Mouse (Mus musculus) kidney, embryonic 14.5 days (tissue): ENCODE measurements around the gene Znhit6. TPM values are rescaled to one million over a fixed set of nuclear protein-coding genes. Genes with fewer than 3 reads are reported as not detected.

ENCODE experiments used
- ATAC-seq: fragments of 200-750 bp; cut with Nextera tagmentation; 2 replicates; pipeline ENCODE4 v1.8.0; 2017; ENCODE audit warnings: moderate number of reproducible peaks, mild to moderate bottlenecking, moderate TSS enrichment, moderate library complexity; ENCODE audit not compliant: low FRiP score, low TSS enrichment
- H3K27ac ChIP-seq: fragments of 300-500 bp; sonication (generic); 2 replicates; pipeline ENCODE4 v1.5.1; 2014; ENCODE audit warnings: low read depth, mild to moderate bottlenecking, low read length, moderate library complexity, mixed read lengths
- H3K27me3 ChIP-seq: fragments of 300-500 bp; sonication (generic); 2 replicates; pipeline ENCODE4 v1.6.1; 2014; ENCODE audit warnings: mild to moderate bottlenecking, low read length; ENCODE audit not compliant: control insufficient read depth, insufficient read depth
- H3K36me3 ChIP-seq: fragments of 300-500 bp; sonication (generic); 2 replicates; pipeline ENCODE4 v1.6.1; 2014; ENCODE audit warnings: low read length, mixed read lengths; ENCODE audit not compliant: control insufficient read depth, insufficient read depth
- H3K4me1 ChIP-seq: fragments of 300-500 bp; sonication (generic); 2 replicates; pipeline ENCODE4 v1.6.1; 2014; ENCODE audit warnings: low read length, mixed read lengths; ENCODE audit not compliant: control insufficient read depth, insufficient read depth
- H3K4me2 ChIP-seq: fragments of 300-500 bp; sonication (generic); replicated peaks from 2 replicates; pipeline ENCODE4 v1.6.1; 2014; ENCODE audit warnings: low read depth, mild to moderate bottlenecking, low read length
- H3K4me3 ChIP-seq: fragments of 300-500 bp; sonication (generic); 2 replicates; pipeline ENCODE4 v1.5.1; 2014; ENCODE audit warnings: mild to moderate bottlenecking, low read length
- H3K9ac ChIP-seq: fragments of 300-500 bp; sonication (generic); 2 replicates; pipeline ENCODE4 v1.6.1; 2014; ENCODE audit warnings: low read depth, mild to moderate bottlenecking, low read length, moderate library complexity
- H3K9me3 ChIP-seq: fragments of 300-500 bp; sonication (generic); 2 replicates; pipeline ENCODE4 v1.6.1; 2016; ENCODE audit warnings: low read length; ENCODE audit not compliant: control insufficient read depth
- WGBS: fragments of 180-500 bp; shearing (Covaris S2); extraction: QIAGEN DNeasy Blood & Tissue Kit; methylation state at CpG from one replicate; pipeline ENCODE4 v1.1.7; 2014; 5-methylcytosine and 5-hydroxymethylcytosine counted together
- polyA plus RNA-seq: library from polyadenylated mRNA; unstranded; fragments of >200 nt; fragmentation: Nextera tagmentation; extraction: Ambion mirVana; gene quantifications from 2 replicates; pipeline ENCODE4 v1.2.1, GENCODE M21; 2014

Gene Znhit6
- polyA plus RNA-seq = 36.2 and 41.7 TPM in 2 replicates

- no peak within 1 kb of the TSS for H3K27ac ChIP-seq
- 6% methylated on average over 37 of the region's 37 CpGs for WGBS
- peak; percentile 92 for ATAC-seq
Measured at GRCm38 (mm10) chr3:145575743-145576481, at the start of gene Znhit6. Gene Znhit6, plus strand, starts transcription at chr3:145576205.

GRCm38 (mm10) chr3:145537870-145538269 lies 38.1 kb upstream of the Znhit6 start:
- H3K4me3 ChIP-seq = no peak overlapping the region
- H3K4me1 ChIP-seq = no peaks in the 10 kb centered on the region
- WGBS = 81% methylated on average over 1 of the region's 1 CpGs
- no peaks in the 10 kb centered on the region for H3K9me3 ChIP-seq
- no peak overlapping the region for H3K9ac ChIP-seq
- H3K27ac ChIP-seq = no peak overlapping the region
- no peak for ATAC-seq
- no peak overlapping the region for H3K4me2 ChIP-seq
- H3K27me3 ChIP-seq = no peaks in the 10 kb centered on the region
- no peaks in the 10 kb centered on the region for H3K36me3 ChIP-seq

More at GRCm38 (mm10) chr3:145575743-145576481, at the start of gene Znhit6:
- Histone ChIP-seq H3K27me3 (no peaks in the 10 kb centered on the region), H3K36me3 (peaks cover 28% of the 10 kb centered on the region), H3K4me1 (peaks cover 8% of the 10 kb centered on the region; the same call in 1 of the 2 replicates), H3K9ac (peak within 1 kb of the TSS; percentile 73), H3K4me2 (peak within 1 kb of the TSS; percentile 88), H3K4me3 (peak within 1 kb of the TSS; percentile 92), H3K9me3 (no peaks in the 10 kb centered on the region)

- Histone ChIP-seq H3K9ac (no peak overlapping the region), H3K36me3 (no peaks in the 10 kb centered on the region), H3K27ac (no peak overlapping the region), H3K4me3 (no peak overlapping the region), H3K27me3 (no peaks in the 10 kb centered on the region), H3K4me1 (no peaks in the 10 kb centered on the region), H3K4me2 (no peak overlapping the region), H3K9me3 (no peaks in the 10 kb centered on the region)
- no peak for ATAC-seq
- 84% methylated on average over 10 of the region's 10 CpGs for WGBS
Measured at GRCm38 (mm10) chr3:145548441-145549415, 27.3 kb upstream of the Znhit6 start.

GRCm38 (mm10) chr3:145550216-145550615 lies 25.8 kb upstream of the Znhit6 start:
- Histone ChIP-seq H3K9ac (no peak overlapping the region), H3K4me2 (no peak overlapping the region), H3K4me1 (no peaks in the 10 kb centered on the region), H3K4me3 (no peak overlapping the region), H3K27me3 (no peaks in the 10 kb centered on the region), H3K27ac (no peak overlapping the region), H3K9me3 (no peaks in the 10 kb centered on the region), H3K36me3 (no peaks in the 10 kb centered on the region)
- 78% methylated on average over 3 of the region's 3 CpGs for WGBS
- no peak for ATAC-seq

- H3K9me3 ChIP-seq = no peaks in the 10 kb centered on the region
- H3K4me1 ChIP-seq = no peaks in the 10 kb centered on the region
- no peaks in the 10 kb centered on the region for H3K36me3 ChIP-seq
- H3K9ac ChIP-seq = no peak overlapping the region
- WGBS = 88% methylated on average over 2 of the region's 2 CpGs
- H3K4me3 ChIP-seq = no peak overlapping the region
- no peak overlapping the region for H3K4me2 ChIP-seq
- ATAC-seq = no peak
- H3K27ac ChIP-seq = no peak overlapping the region
- H3K27me3 ChIP-seq = no peaks in the 10 kb centered on the region
Measured at GRCm38 (mm10) chr3:145554388-145554787, 21.6 kb upstream of the Znhit6 start.

GRCm38 (mm10) chr3:145556206-145556605 lies 19.8 kb upstream of the Znhit6 start:
- Histone ChIP-seq H3K36me3 (no peaks in the 10 kb centered on the region), H3K4me1 (no peaks in the 10 kb centered on the region), H3K4me2 (no peak overlapping the region), H3K9me3 (no peaks in the 10 kb centered on the region), H3K4me3 (no peak overlapping the region), H3K27me3 (no peaks in the 10 kb centered on the region), H3K27ac (no peak overlapping the region), H3K9ac (no peak overlapping the region)
- ATAC-seq = no peak
- 89% methylated on average over 10 of the region's 10 CpGs for WGBS

- H3K9ac ChIP-seq = no peak overlapping the region
- no peak overlapping the region for H3K27ac ChIP-seq
- no peaks in the 10 kb centered on the region for H3K27me3 ChIP-seq
- WGBS = 92% methylated on average over 5 of the region's 5 CpGs
- peaks cover 2% of the 10 kb centered on the region; the same call in 1 of the 2 replicates for H3K9me3 ChIP-seq
- no peaks in the 10 kb centered on the region for H3K36me3 ChIP-seq
- no peak overlapping the region for H3K4me3 ChIP-seq
- no peaks in the 10 kb centered on the region for H3K4me1 ChIP-seq
- no peak for ATAC-seq
- H3K4me2 ChIP-seq = no peak overlapping the region
Measured at GRCm38 (mm10) chr3:145559675-145560074, 16.3 kb upstream of the Znhit6 start.

GRCm38 (mm10) chr3:145560117-145560516 lies 15.9 kb upstream of the Znhit6 start:
- H3K27me3 ChIP-seq = no peaks in the 10 kb centered on the region
- no peak overlapping the region for H3K4me2 ChIP-seq
- no peak overlapping the region for H3K27ac ChIP-seq
- ATAC-seq = no peak
- H3K36me3 ChIP-seq = no peaks in the 10 kb centered on the region
- no peak overlapping the region for H3K9ac ChIP-seq
- H3K4me3 ChIP-seq = no peak overlapping the region
- H3K4me1 ChIP-seq = no peaks in the 10 kb centered on the region
- peaks cover 2% of the 10 kb centered on the region; the same call in 1 of the 2 replicates for H3K9me3 ChIP-seq
- 88% methylated on average over 4 of the region's 4 CpGs for WGBS
